Mouse (Mus musculus): ENCODE results near the gene Csn1s1. TPM values are rescaled to one million over a fixed set of nuclear protein-coding genes. Genes with fewer than 3 reads are reported as not detected.

Gene Csn1s1
- total RNA-seq (2015; ENCODE audit: low replicate concordance) (not detected in 2 replicates), total RNA-seq (2017; ENCODE audit: low replicate concordance) (not detected in 2 replicates)

DNA sequence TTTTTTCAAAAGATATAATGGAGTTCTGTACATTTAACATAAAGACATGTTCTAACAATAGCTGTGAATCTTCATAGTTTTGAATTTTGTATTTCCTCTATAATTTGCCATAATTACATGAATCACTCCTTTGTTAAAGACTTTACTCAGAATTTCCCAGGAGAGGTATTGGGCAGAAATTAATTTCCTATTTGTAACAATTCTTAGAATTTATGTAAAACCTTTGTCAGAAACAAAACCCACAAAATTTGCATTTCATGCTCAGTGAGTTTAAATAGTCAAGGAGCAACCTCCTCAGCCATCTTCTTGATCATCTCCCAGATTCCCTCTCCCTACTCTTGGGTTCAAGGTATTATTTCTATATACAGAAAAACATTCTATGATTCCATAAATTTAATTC is at the start of gene Csn1s1:
Gene Csn1s1, plus strand, starts transcription at position 301 of the 400 bp plus-strand sequence.
- no peak for ATAC-seq (replicated peaks; ENCODE audit: low FRiP score, poor library complexity, severe bottlenecking)

DNA sequence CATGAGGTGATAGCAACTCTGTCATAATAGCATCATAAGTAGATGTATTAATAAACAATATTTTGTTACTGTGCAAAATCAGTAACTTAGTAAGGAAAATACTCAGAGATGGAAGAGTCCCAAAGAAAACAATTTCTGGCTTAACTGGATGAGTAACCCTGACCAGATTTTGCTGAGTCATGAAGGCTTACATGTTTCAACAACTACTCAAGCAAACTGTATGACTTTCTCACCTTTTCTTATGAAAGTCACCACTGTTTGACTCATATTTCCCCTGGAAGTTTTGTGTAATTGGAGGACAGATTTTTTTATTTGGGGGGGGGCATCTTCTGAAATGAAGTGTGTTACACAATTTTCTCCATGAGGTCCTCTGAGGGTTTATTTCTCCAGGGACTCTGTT is 43.3 kb upstream of the Csn1s1 start:
- no peak for ATAC-seq (replicated peaks; ENCODE audit: low FRiP score, poor library complexity, severe bottlenecking)

DNA sequence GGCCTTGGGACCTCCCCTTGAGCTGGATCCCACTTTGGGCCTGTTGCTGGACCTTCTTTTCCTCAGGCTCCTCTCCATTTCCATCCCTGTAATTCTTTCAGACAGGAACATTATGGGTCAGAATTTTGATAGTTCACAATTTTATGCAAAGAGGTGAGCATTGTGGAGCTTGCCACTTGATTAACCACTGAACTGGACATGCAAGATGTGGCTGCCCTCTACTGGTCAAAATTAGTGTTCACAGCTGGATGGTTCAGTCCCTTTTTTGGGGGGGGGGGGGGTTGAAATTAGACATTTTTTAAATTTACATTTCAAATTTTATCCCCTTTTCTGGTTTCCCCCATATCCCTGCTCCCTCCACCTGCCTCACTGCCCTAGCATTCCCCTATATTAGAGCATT is 23.2 kb upstream of the Csn1s1 start:
- no peak for ATAC-seq (replicated peaks; ENCODE audit: low FRiP score, poor library complexity, severe bottlenecking)

DNA sequence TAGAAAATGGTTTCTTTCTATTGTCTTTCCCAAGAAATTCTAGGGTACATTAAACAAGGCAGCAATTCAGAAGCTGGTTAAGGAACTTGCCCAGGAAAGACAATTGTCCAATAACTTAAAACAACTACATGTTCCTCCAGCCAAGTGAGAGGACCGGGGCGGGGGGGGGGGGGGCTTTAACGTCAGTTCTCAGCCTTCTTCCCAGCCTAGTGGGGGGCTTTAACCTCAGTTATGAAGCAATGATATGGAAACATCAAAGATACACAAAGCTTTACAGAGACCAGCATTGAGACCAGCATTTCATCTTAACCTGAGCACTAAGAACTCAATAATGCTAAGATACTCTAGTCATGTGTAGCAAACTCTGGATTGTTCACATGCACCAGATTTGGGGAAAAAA is 33.5 kb downstream of the Csn1s1 start, which contains the start of gene Csn2:
Gene Csn2, minus strand, starts transcription at position 101 of the 400 bp plus-strand sequence.
- no peak for ATAC-seq (replicated peaks; ENCODE audit: low FRiP score, poor library complexity, severe bottlenecking)

DNA sequence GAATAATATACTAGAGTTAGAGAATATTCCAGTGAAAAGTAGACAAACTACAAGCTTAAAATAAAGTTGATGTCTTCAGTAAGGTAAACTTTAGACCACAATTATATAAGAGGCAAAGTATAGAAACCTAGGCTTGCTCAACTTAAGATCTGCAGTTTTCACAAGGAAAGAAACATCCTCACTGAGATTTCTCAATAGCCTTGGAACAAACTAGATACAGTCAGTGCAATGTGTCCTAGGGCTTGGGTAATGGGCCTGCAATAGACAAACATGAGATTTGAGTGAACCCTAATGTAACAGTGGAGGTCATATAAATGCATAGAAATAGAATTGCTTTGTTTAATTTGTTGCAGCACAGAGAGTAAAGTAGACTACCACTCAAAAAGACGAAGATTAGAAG is 39.9 kb downstream of the Csn1s1 start:
- no peak for ATAC-seq (replicated peaks; ENCODE audit: low FRiP score, poor library complexity, severe bottlenecking)

Other genes starting within 250 kb of the Csn1s1 start
- not detected in 2 replicates for gene Ugt2b38, start 242.0 kb upstream of the Csn1s1 start, total RNA-seq (2015; ENCODE audit: low replicate concordance)
- gene Ugt2b38, start 242.0 kb upstream of the Csn1s1 start, total RNA-seq (2017; ENCODE audit: low replicate concordance) = not detected in 2 replicates
- gene Ugt2a2, start 183.9 kb upstream of the Csn1s1 start, total RNA-seq (2015; ENCODE audit: low replicate concordance) = not detected in 2 replicates
- gene Ugt2a2, start 183.9 kb upstream of the Csn1s1 start, total RNA-seq (2017; ENCODE audit: low replicate concordance) = not detected in 2 replicates
- not detected in 2 replicates for gene Gm43638, start 179.4 kb upstream of the Csn1s1 start, total RNA-seq (2015; ENCODE audit: low replicate concordance)
- not detected in 2 replicates for gene Gm43638, start 179.4 kb upstream of the Csn1s1 start, total RNA-seq (2017; ENCODE audit: low replicate concordance)
- not detected in 2 replicates for gene Ugt2a1, start 175.3 kb upstream of the Csn1s1 start, total RNA-seq (2015; ENCODE audit: low replicate concordance)
- gene Ugt2a1, start 175.3 kb upstream of the Csn1s1 start, total RNA-seq (2017; ENCODE audit: low replicate concordance) = not detected in 2 replicates
- not detected in 2 replicates for gene Sult1b1, start 128.0 kb upstream of the Csn1s1 start, total RNA-seq (2015; ENCODE audit: low replicate concordance)
- not detected in 2 replicates for gene Sult1b1, start 128.0 kb upstream of the Csn1s1 start, total RNA-seq (2017; ENCODE audit: low replicate concordance)
- not detected in 2 replicates for gene Sult1d1, start 97.2 kb upstream of the Csn1s1 start, total RNA-seq (2015; ENCODE audit: low replicate concordance)
- gene Sult1d1, start 97.2 kb upstream of the Csn1s1 start, total RNA-seq (2017; ENCODE audit: low replicate concordance) = not detected in 2 replicates
- not detected in 2 replicates for gene Sult1e1, start 74.6 kb upstream of the Csn1s1 start, total RNA-seq (2015; ENCODE audit: low replicate concordance)
- gene Sult1e1, start 74.6 kb upstream of the Csn1s1 start, total RNA-seq (2017; ENCODE audit: low replicate concordance) = not detected in 2 replicates
- not detected in 2 replicates for gene Csn2, start 33.4 kb downstream of the Csn1s1 start, total RNA-seq (2015; ENCODE audit: low replicate concordance)
- not detected in 2 replicates for gene Csn2, start 33.4 kb downstream of the Csn1s1 start, total RNA-seq (2017; ENCODE audit: low replicate concordance)
- gene Csn1s2a, start 108.4 kb downstream of the Csn1s1 start, total RNA-seq (2015; ENCODE audit: low replicate concordance) = not detected in 2 replicates
- gene Csn1s2a, start 108.4 kb downstream of the Csn1s1 start, total RNA-seq (2017; ENCODE audit: low replicate concordance) = not detected in 2 replicates
- not detected in 2 replicates for gene Csn1s2b, start 141.9 kb downstream of the Csn1s1 start, total RNA-seq (2015; ENCODE audit: low replicate concordance)
- gene Csn1s2b, start 141.9 kb downstream of the Csn1s1 start, total RNA-seq (2017; ENCODE audit: low replicate concordance) = not detected in 2 replicates
- gene Prr27, start 159.5 kb downstream of the Csn1s1 start, total RNA-seq (2015; ENCODE audit: low replicate concordance) = not detected in 2 replicates
- gene Prr27, start 159.5 kb downstream of the Csn1s1 start, total RNA-seq (2017; ENCODE audit: low replicate concordance) = not detected in 2 replicates
- gene Odam, start 218.8 kb downstream of the Csn1s1 start, total RNA-seq (2015; ENCODE audit: low replicate concordance) = not detected in 2 replicates
- gene Odam, start 218.8 kb downstream of the Csn1s1 start, total RNA-seq (2017; ENCODE audit: low replicate concordance) = not detected in 2 replicates

Data from erythroblast, adult 5-6 weeks (primary cell).